Mouse (Mus musculus): ENCODE results near the gene Mettl8.

Mettl8 gene

GRCm38 (mm10) chr2:71033014-71033413 is 22.4 kb downstream of the Mettl8 start:
- DNase-seq: no peak

GRCm38 (mm10) chr2:71031973-71032794 is 23.2 kb downstream of the Mettl8 start:
- DNase-seq: peak; percentile 75 to 77

DNA sequence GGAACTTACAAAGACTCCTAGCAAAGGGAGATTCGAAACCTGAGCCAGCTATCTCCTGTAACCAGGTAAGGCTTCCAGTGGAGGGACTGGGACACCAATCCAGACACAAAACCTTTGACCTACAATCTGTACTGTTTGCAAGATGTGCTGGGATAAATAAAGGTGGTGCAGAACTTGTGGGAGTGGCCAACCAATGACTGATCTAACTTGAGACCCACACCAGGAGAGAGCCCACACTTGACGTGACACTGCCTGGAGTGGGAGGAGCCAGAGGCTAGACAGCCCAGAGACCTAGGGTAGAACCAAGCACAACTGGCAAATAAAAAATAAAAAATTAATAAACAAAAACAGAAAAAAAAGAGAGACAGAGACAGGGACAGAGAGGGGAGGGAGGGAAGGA is 24.7 kb downstream of the Mettl8 start:
- no peak for DNase-seq

DNA sequence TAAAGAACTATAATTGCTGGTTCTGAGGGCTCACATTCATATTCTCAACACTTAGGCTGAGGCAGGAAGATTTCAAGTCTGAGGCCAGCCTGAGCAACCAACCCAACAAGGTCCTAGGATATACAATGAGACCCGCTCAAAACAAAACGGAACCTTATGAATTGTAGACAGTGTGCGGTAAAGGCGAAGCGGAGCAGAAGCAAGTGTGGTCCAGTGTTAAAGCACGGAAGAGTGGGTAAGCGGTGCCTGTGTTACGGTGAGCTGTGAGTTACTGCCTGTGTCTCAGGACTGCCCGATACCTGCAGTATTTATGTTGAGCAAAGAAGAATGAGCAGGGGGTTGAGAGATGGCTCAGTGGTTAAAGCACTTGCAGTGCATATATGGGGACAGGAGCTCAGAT is 27.8 kb downstream of the Mettl8 start:
- no peak for DNase-seq

DNA sequence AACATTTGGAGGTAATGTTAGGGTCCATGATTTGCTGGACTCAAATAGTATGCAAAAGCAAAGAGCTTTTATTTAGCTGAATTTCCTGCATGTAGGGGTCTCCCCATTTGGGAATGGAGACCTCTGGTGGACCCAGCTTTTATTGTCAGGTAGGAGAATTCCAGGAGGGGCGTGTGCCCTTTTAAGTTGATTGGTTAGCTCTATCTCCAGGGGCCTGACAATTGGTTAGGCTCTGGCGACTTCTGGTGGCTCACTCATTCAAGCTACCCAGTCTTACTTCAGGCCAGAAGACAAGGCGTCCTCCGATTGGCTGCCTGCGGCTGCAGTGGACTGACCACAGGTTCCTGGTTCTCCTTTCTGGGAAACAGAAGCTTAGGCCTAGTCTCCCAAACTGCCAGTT is 28.6 kb downstream of the Mettl8 start:
- no peak for DNase-seq

- DNase-seq: no peak
These were observed 29.6 kb downstream of the Mettl8 start for GRCm38 (mm10) chr2:71025576-71026315.

GRCm38 (mm10) chr2:71023986-71024385 is 31.4 kb downstream of the Mettl8 start:
- DNase-seq: no peak

DNA sequence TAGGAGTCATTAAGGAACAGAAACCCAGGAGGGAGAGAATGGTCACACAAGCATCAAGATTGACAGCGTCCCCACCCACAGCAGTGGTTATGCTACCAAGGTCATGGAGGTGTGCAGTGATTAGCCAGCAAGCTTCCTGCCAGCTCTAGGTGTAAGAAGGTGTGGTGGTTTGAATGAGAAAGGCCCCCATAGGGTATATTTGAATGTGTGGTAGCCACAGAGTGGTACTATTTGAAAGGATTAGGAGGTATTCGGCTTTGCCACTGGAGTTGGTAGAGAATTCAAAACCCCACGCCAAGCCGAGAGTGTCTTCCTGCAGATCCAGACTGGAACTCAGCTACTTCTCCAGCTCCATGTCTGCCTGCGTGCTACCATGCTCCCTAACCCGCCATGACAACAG is 32.4 kb downstream of the Mettl8 start:
- DNase-seq: peak in 1 of 2 experiments; percentile 36

- DNase-seq: no peak
These were observed 34.7 kb downstream of the Mettl8 start for GRCm38 (mm10) chr2:71020674-71021073.

GRCm38 (mm10) chr2:71019704-71020375 is 35.5 kb downstream of the Mettl8 start:
- no peak for DNase-seq

- no peak for DNase-seq
These were observed 36.1 kb downstream of the Mettl8 start for GRCm38 (mm10) chr2:71019277-71019676.

DNA sequence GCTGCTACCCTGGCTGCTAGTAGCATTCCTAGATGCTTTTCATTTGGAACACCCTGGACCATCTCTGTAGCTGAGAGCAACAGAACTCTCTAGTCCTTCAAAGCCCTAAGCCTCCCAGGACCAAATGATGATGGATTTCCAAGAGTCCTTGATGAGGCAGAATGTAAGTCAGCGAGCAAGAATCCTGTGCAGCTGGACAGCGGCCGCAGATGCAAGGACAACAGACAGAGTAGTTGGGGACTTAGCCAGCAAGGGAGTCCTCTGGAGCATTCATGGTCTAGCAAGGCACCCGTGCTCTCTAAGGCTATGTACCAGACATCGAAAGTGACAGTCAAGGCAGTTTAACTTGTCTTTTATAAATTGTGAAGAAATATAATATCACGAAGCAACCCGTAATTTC is 41.9 kb downstream of the Mettl8 start:
- DNase-seq: no peak

DNA sequence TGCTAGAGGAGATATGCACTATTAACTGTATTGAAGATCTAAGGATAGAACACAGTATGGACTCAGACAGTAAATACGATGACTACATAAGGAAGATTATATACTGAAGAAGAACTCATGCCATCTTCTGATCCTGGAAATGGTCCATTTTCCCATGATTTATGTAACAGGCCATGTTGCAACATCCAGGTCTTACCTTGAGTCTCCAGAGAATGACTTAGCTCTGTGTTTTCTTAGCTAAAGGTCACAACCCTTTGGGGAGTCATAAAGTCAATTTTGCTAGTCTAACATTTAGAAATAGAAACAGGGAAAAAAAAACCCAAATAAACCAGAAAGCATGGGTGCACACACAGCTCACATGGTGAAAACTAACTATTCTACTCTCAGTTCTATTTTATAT is 43.6 kb downstream of the Mettl8 start:
- DNase-seq: no peak

- DNase-seq: no peak
These were observed 51.0 kb downstream of the Mettl8 start for GRCm38 (mm10) chr2:71004354-71004753.

GRCm38 (mm10) chr2:71002509-71002908 is 52.9 kb downstream of the Mettl8 start:
- no peak for DNase-seq

DNA sequence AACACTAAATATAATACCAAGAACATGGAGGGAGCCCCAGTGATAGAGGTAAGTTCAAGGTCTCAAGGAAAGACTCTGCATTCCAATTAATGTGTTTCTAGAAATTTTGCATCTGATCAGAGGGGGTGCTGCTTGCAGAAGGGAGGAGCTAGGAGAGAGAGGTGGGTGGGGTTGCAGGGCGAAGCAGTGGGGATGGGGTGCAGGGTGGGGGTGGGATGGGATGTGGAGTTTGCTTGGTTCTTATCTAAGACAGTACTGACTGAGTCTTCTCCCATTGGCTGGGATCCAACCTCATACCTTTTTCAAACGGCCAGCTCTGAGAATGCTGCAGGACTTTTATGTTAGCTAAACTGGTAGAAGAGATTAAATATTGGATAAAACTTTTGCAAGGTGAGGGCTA is 56.6 kb downstream of the Mettl8 start:
- DNase-seq: no peak

DNA sequence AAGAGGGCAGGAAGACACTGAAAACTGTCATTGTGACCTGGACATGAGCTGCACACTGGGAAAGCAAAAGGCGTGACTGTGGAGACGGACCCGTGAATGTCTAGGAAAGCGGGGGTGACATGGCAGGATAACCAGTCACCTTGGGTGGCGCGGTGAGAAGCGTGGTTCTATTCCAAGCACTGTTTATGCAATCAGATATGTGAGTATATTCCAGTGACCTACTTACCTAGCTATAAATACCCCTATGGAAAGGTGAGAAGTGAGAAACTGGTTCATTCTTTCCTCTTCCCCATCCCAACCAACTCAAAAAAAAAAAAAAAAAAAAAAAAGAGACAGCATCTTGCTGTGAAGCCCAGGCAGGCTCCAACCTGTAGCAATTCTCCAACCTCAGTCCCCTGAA is 58.9 kb downstream of the Mettl8 start:
- no peak for DNase-seq

DNA sequence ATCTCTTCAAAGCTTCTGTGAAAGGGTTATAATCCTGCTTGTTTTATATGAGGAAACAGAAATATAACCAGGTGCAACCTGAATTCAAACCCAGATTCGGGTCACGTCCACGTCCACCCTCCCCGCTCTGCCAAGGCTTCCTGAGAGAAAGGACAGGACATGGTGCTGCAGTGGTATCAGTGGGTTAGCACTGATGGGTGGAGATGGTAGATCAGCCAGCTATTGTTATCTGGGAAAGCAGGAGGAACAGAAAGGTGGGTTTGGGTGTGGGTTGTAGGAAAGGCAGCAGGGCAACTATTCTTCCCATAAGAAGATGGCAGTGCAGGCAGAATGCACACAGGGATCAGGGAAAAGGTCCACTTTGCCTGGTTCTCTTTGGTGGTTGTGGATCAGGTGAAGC is 59.5 kb downstream of the Mettl8 start:
- no peak for DNase-seq

DNA sequence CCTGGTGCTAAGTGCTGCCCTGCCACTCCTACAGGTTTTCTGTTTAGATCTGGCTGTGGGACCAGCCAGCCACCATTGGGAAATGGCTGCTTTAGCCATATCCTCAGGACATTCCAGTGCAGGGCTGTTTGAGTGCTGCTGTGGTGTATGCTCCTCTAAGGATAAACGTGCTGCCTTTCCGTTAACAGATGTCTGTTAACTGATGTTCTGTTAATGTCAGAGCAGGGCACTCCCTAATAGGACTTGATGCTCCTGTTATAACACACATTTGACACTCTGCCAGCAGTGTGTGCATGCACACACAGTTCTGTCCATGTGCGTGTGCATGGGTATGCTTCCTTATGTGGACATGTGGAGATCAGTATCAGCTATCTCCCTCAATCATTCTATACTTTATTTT is 61.6 kb downstream of the Mettl8 start:
- DNase-seq: no peak

GRCm38 (mm10) chr2:70992715-70993114 is 62.7 kb downstream of the Mettl8 start:
- DNase-seq: no peak

GRCm38 (mm10) chr2:70990196-70990595 is 65.2 kb downstream of the Mettl8 start:
- no peak for DNase-seq

DNA sequence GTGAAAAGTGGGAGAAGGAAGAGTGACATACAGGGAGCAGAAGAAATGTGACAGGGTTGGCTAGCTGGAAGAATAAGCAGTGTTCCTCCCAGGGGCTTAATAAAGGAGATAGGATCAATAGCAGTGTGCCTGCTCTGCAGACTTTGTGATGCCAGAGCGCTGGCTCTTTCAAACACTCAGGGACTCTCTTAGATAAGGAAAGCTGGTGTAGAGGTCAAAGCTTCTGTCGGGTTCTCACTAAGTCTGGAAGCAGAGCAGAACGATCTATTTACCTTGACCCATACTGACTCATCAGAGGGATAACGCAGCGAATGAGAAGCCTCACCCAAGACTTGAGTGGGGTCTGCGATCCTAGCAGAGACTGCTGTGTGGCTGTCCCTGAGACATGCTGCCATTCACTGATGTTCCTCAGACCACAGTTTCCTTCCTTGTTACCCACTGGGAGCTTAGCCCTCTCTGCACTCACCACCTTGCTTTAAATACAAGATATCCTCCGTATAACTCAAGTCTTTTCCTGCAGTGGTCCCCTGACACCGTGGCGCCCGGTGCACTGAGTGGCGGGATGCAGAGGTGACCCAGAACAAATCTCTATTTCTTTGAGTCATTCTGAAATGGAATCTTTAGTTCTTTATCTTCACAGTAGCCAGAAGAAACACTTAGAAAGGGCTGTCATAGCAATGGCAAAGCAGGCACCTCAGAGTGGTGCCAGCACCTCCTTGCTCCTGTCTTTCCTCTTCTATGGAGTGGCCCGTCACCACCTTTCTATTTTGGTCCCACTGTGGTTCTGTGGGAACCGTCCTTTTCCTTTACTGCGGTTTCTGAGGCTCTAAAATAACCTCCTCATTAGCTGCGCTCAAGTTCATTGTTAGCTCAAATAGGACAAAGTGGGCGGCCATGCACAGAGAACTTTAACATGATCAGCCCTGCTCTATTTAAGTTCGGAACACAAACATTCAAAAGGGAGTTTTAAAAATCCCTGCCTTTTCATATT is 65.9 kb downstream of the Mettl8 start:
- peak in 1 of 2 experiments; percentile 19 for DNase-seq
